10 mouse cellular contexts compared by ENCODE assay signal in the genomic region with DNA sequence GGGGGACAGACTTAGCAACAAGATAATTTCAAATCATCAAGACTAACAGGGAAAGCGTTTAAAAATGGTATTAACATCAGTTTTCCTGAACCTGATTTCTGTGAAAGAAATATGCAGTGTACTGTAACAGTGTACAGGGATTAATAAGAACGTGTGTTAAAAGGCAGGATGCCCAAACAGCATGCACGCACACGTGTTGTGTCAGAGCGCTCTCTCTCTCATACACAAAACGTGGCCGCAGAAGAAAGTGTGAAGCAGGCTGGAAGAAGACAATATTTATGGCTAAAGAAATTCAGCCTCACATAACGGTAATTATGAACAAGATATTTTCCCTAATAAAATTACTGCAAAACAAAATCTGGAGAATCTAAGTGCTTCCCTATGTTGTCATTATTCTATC. TPM values are rescaled to one million over a fixed set of nuclear protein-coding genes. Genes with fewer than 3 reads are reported as not detected.
DNase-seq lines count a peak whose midpoint lies in the region; ATAC-seq and TF ChIP-seq lines count a peak whose summit lies in the region.
"Had no signal": no experiment of that assay in that cellular context is flagged by ENCODE, and none has a peak within 500 bp of the region (broad histone marks: within the 10 kb centered on the region; RNA-seq: fewer than 3 reads in every experiment).

No protein-coding gene starts in this region.

- no peak for ATAC-seq in heart, embryonic 15.5 days (replicated peaks; ENCODE audit: insufficient number of reproducible peaks, insufficient read depth, low FRiP score, low read depth)
- no peak for ATAC-seq in forebrain, embryonic 13.5 days

- H3K36me3 ChIP-seq in heart, embryonic 15.5 days, result no peaks in the 10 kb centered on the region
- no peaks in the 10 kb centered on the region for H3K36me3 ChIP-seq in E14TG2a.4 (ENCODE audit: insufficient read depth, low read length)
- H3K36me3 ChIP-seq in forebrain, embryonic 13.5 days (ENCODE audit: poor library complexity, severe bottlenecking), result no peaks in the 10 kb centered on the region
- H3K36me3 ChIP-seq in midbrain, embryonic 10.5 days, result no peaks in the 10 kb centered on the region

- 59% methylated on average over 8 of the region's 8 CpGs for WGBS in heart, embryonic 15.5 days
- WGBS in forebrain, embryonic 13.5 days, result 30% methylated on average over 8 of the region's 8 CpGs
- WGBS in midbrain, embryonic 10.5 days, result 45% methylated on average over 8 of the region's 8 CpGs

- H3K9ac ChIP-seq in heart, embryonic 15.5 days, result no peak overlapping the region
- no peak overlapping the region for H3K9ac ChIP-seq in forebrain, embryonic 13.5 days

- peaks cover 38% of the 10 kb centered on the region for H3K4me1 ChIP-seq in heart, embryonic 15.5 days (replicated peaks)
- peaks cover 80% of the 10 kb centered on the region for H3K4me1 ChIP-seq in E14TG2a.4 (replicated peaks; ENCODE audit: low read depth, low read length)
- H3K4me1 ChIP-seq in forebrain, embryonic 13.5 days, result peaks cover 50% of the 10 kb centered on the region
- H3K4me1 ChIP-seq in midbrain, embryonic 10.5 days, result peaks cover 62% of the 10 kb centered on the region

- H3K4me3 ChIP-seq in heart, embryonic 15.5 days, result peak overlapping the region; percentile 52; the same call in 1 of the 2 replicates
- peak overlapping the region; percentile 77 for H3K4me3 ChIP-seq in E14TG2a.4 (replicated peaks; ENCODE audit: low read length)
- peak overlapping the region; percentile 43; the same call in 1 of the 2 replicates for H3K4me3 ChIP-seq in forebrain, embryonic 13.5 days
- H3K4me3 ChIP-seq in midbrain, embryonic 10.5 days, result peak overlapping the region; percentile 54
- H3K4me3 ChIP-seq: erythroblast, embryonic 14.5 days had no signal

- no peaks in the 10 kb centered on the region for H3K9me3 ChIP-seq in heart, embryonic 15.5 days (replicated peaks)
- no peaks in the 10 kb centered on the region for H3K9me3 ChIP-seq in E14TG2a.4 (ENCODE audit: low read length)
- H3K9me3 ChIP-seq in forebrain, embryonic 13.5 days (replicated peaks), result no peaks in the 10 kb centered on the region
- H3K9me3 ChIP-seq in midbrain, embryonic 10.5 days (replicated peaks), result no peaks in the 10 kb centered on the region

- H3K4me2 ChIP-seq in heart, embryonic 15.5 days, result peak overlapping the region; percentile 84
- peak overlapping the region; percentile 76 for H3K4me2 ChIP-seq in forebrain, embryonic 13.5 days

- DNase-seq in heart, adult 8-10 months (ENCODE audit: low spot score), result no peak
- DNase-seq in midbrain, embryonic 10.5 days (ENCODE audit: low spot score), result no peak
- DNase-seq in adrenal gland, postnatal 25 days, result no peak
- DNase-seq in urinary bladder, adult 18-20 months (ENCODE audit: low spot score in 2 of 2), result no peak
- DNase-seq in ovary, adult 18-20 months (ENCODE audit: low spot score), result no peak

- no peak for TF ChIP-seq CTCF in E14TG2a.4 (conservative IDR thresholded peaks at IDR 0.05; ENCODE audit: low read length)

- peaks cover 66% of the 10 kb centered on the region for H3K27me3 ChIP-seq in heart, embryonic 15.5 days
- peaks cover 51% of the 10 kb centered on the region for H3K27me3 ChIP-seq in E14TG2a.4 (ENCODE audit: insufficient read depth, low read length)
- peaks cover 63% of the 10 kb centered on the region for H3K27me3 ChIP-seq in forebrain, embryonic 13.5 days
- peaks cover 68% of the 10 kb centered on the region for H3K27me3 ChIP-seq in midbrain, embryonic 10.5 days (ENCODE audit: low read depth, poor library complexity, severe bottlenecking)

- H3K27ac ChIP-seq in heart, embryonic 15.5 days, result no peak overlapping the region
- no peak overlapping the region for H3K27ac ChIP-seq in forebrain, embryonic 13.5 days
- H3K27ac ChIP-seq in midbrain, embryonic 10.5 days (replicated peaks), result peak overlapping the region; percentile 86

RNA-seq across cellular contexts. Expression of gene Lef1, which starts 4.9 kb away (rescaled TPM):
- polyA plus RNA-seq in heart, embryonic 15.5 days (2015; fragmentation: Nextera tagmentation; extraction: Ambion mirVana), result 6.5 and 21.8 TPM in 2 replicates
- total RNA-seq in heart, adult 8-10 months (2022), result under 1 TPM in 3 of 4 experiments, not detected in 1; 0.14 to 0.31 (median 0.26) TPM
- 24.8 and 27.6 TPM in 2 replicates for polyA plus RNA-seq in forebrain, embryonic 13.5 days (2015; fragmentation: Nextera tagmentation; extraction: Ambion mirVana)
- 58.4 and 60.6 TPM in 2 replicates for polyA plus RNA-seq in midbrain, embryonic 10.5 days (2016; fragmentation: Nextera tagmentation; extraction: Ambion mirVana)
- 13.3 and 15.7 TPM in 2 replicates for total RNA-seq in adrenal gland, postnatal 25 days (2021)
- total RNA-seq: granulocyte monocyte progenitor cell, adult 5-6 weeks had no signal
- polyA plus RNA-seq: erythroblast, embryonic 14.5 days had no signal
